Mouse (Mus musculus) C2C12 (cell line): Measurements from ENCODE around the gene Rpp38. TPM values are rescaled to one million over a fixed set of nuclear protein-coding genes. Genes with fewer than 3 reads are reported as not detected.

Experiments used
- H3K27me3 ChIP-seq: one replicate; pipeline ENCODE4 v1.6.1; 2011; ENCODE audit not compliant: control insufficient read depth, insufficient read depth, insufficient read length
- H3K36me3 ChIP-seq: one replicate; pipeline ENCODE4 v1.6.1; 2011; ENCODE audit not compliant: control insufficient read depth, insufficient read depth
- H3K4me3 ChIP-seq: one replicate; pipeline ENCODE4 v1.5.1; 2011; ENCODE audit warnings: mild to moderate bottlenecking, control low read depth; ENCODE audit not compliant: poor library complexity, insufficient read depth, severe bottlenecking
- H3K79me2 ChIP-seq: one replicate; pipeline ENCODE4 v1.6.1; 2011; ENCODE audit not compliant: control insufficient read depth, insufficient read depth
- H3K79me3 ChIP-seq: one replicate; pipeline ENCODE4 v1.6.1; 2011; ENCODE audit warnings: low read depth, control low read depth
- H3ac ChIP-seq: one replicate; pipeline ENCODE3; 2011; ENCODE audit warnings: low read depth; ENCODE audit not compliant: control insufficient read depth, insufficient read length
- CEBPB ChIP-seq: IDR thresholded peaks from one replicate; pipeline ENCODE4 v1.6.1; 2011; ENCODE audit warnings: low read depth, mild to moderate bottlenecking, control low read depth, moderate library complexity
- CTCF ChIP-seq: IDR thresholded peaks from one replicate; pipeline ENCODE4 v1.5.1; 2011; ENCODE audit not compliant: control insufficient read depth, insufficient read depth, insufficient read length
- FOSL1 ChIP-seq: IDR thresholded peaks from one replicate; pipeline ENCODE4 v1.8.0; 2011; ENCODE audit warnings: mild to moderate bottlenecking, low read length; ENCODE audit not compliant: poor library complexity, insufficient read depth, severe bottlenecking
- MAX ChIP-seq: IDR thresholded peaks from one replicate; pipeline ENCODE4 v1.6.1; 2011; ENCODE audit warnings: mild to moderate bottlenecking, control low read depth
- MYOD1 ChIP-seq: IDR thresholded peaks from one replicate; pipeline ENCODE4 v1.6.1; 2011; ENCODE audit warnings: low read depth; ENCODE audit not compliant: control insufficient read depth, insufficient read length
- MYOG ChIP-seq: IDR thresholded peaks from one replicate; pipeline ENCODE4 v1.6.1; 2011; ENCODE audit not compliant: control insufficient read depth, insufficient read length; ENCODE audit errors: extremely low read depth
- USF1 ChIP-seq: IDR thresholded peaks from one replicate; pipeline ENCODE4 v1.6.1; 2011; ENCODE audit warnings: low read depth, mild to moderate bottlenecking, control low read depth, moderate library complexity
- polyA plus RNA-seq: library from polyadenylated mRNA; unstranded; fragments of >200 nt; fragmentation: generic; extraction: Trizol; gene quantifications from one replicate; pipeline ENCODE4 v1.2.1, GENCODE M21; 2012; ENCODE audit warnings: missing spikeins

Gene Rpp38
- polyA plus RNA-seq, 1 experiment: 9.8 TPM

DNA sequence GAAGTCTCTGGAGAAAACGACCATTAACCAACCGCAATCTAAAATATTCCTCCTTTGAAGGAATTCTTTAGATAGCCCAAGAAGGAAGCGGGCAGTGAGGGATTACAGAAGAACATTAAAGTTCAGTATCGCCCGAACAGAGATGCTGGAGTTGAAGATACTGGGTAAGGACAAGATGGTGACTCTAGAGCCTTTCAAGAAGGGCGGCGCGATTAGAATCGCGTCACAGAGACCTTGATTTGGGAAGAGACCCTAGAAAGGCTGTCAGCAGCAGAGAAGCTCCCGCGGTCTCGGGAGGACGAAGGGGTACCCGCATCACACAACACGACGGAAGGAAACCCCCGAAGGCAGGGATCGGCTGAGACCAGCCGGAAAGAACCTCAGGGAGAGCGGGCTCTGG lies 387 bp downstream of the Rpp38 start:
- peaks cover 5% of the 10 kb centered on the region for H3K27me3 ChIP-seq
- peak overlapping the region; percentile 58 for H3ac ChIP-seq
- H3K36me3 ChIP-seq: peaks cover 43% of the 10 kb centered on the region
- peaks cover 31% of the 10 kb centered on the region for H3K79me3 ChIP-seq
- TF ChIP-seq MYOD1: no peak
- no peak for TF ChIP-seq MAX
- no peak for TF ChIP-seq USF1
- TF ChIP-seq CEBPB: no peak
- no peak for TF ChIP-seq CTCF
- TF ChIP-seq MYOG: no peak
- H3K79me2 ChIP-seq: peaks cover 46% of the 10 kb centered on the region
- peak overlapping the region; percentile 61 for H3K4me3 ChIP-seq

GRCm38 (mm10) chr2:3331071-3331703 lies 1.3 kb downstream of the Rpp38 start:
- H3K79me2 ChIP-seq: peaks cover 46% of the 10 kb centered on the region
- no peak for TF ChIP-seq CEBPB
- TF ChIP-seq MYOD1: peak; percentile 38
- peaks cover 52% of the 10 kb centered on the region for H3K36me3 ChIP-seq
- H3K4me3 ChIP-seq: peak overlapping the region; percentile 61
- peaks cover 4% of the 10 kb centered on the region for H3K27me3 ChIP-seq
- peak overlapping the region; percentile 24 for H3ac ChIP-seq
- H3K79me3 ChIP-seq: peaks cover 31% of the 10 kb centered on the region

DNA sequence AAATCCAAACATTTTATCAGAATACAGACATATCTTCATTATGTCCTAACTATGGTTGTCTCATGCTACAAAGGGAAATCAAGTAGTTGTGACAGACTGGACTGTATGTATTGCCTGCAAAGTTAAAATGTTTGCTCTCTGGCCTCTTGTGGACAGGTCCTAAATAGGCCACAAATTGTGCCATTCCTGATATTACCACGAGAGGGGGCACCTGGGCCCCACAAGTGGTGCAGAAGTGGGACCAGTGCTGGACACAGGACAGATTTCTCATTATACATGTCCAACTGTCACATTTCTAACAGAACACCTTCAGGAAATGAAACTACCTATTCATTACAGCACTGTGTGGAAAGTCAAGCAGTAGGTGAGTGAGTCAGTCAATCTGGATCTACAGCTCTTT lies 5.1 kb downstream of the Rpp38 start:
- peaks cover 53% of the 10 kb centered on the region for H3K79me2 ChIP-seq
- H3K27me3 ChIP-seq: no peaks in the 10 kb centered on the region
- peaks cover 89% of the 10 kb centered on the region for H3K36me3 ChIP-seq
- TF ChIP-seq MAX (no peak), CTCF (peak; percentile 25)
- H3K4me3 ChIP-seq: no peak overlapping the region
- peaks cover 31% of the 10 kb centered on the region for H3K79me3 ChIP-seq
- H3ac ChIP-seq: no peak overlapping the region

DNA sequence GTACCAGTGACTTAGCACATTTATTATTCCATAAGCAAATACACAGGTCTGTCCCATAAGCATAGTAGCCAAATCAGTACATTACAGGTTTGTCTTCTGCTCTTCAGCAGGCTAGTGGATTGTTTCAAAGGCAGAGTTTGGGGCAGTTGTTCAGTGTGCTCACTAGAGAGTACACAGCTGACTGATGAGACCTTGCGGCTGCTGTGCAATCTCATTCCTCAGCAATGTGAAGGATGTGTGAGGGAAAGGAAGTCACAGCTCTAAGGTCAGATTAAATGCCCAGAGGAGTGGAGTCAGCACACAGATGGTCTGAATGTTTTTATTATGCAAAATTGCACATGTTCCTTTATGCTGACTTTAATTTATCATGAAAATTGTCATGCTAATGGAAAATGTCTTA lies 5.9 kb downstream of the Rpp38 start:
- Histone ChIP-seq H3K79me2 (peaks cover 49% of the 10 kb centered on the region), H3K27me3 (no peaks in the 10 kb centered on the region), H3ac (no peak overlapping the region), H3K36me3 (peaks cover 95% of the 10 kb centered on the region), H3K4me3 (no peak overlapping the region), H3K79me3 (peaks cover 26% of the 10 kb centered on the region)
- TF ChIP-seq MYOD1: no peak
- TF ChIP-seq CEBPB: no peak
- no peak for TF ChIP-seq FOSL1
- no peak for TF ChIP-seq MAX
- TF ChIP-seq USF1: no peak
- no peak for TF ChIP-seq CTCF
- TF ChIP-seq MYOG: no peak

GRCm38 (mm10) chr2:3324381-3325130 lies 7.9 kb downstream of the Rpp38 start:
- no peak overlapping the region for H3K4me3 ChIP-seq
- TF ChIP-seq CTCF (no peak), FOSL1 (no peak), MAX (no peak), MYOD1 (no peak), USF1 (no peak), MYOG (no peak), CEBPB (no peak)
- peaks cover 96% of the 10 kb centered on the region for H3K36me3 ChIP-seq
- no peak overlapping the region for H3ac ChIP-seq
- H3K27me3 ChIP-seq: no peaks in the 10 kb centered on the region
- H3K79me2 ChIP-seq: peaks cover 29% of the 10 kb centered on the region
- H3K79me3 ChIP-seq: peaks cover 7% of the 10 kb centered on the region

DNA sequence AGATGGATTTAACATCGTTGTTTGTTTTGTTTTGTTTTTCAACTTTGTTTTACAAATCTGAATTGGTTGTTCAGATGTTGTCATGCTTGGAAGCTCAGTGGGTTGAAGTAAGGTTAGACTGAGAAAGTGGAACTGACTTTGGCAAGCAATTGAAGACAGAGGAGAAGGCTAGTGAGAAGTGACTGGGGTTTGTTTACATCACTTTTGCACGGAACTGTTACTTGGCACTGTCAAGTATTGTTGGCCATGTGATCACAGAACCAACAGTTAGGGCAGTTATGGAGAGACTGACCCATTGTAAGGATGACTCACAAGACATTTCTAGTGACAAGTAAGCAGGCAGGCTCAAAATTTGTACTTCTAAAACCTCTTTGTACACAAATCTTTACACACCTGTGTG lies 9.3 kb downstream of the Rpp38 start:
- H3K79me3 ChIP-seq: no peaks in the 10 kb centered on the region
- H3ac ChIP-seq: no peak overlapping the region
- peaks cover 96% of the 10 kb centered on the region for H3K36me3 ChIP-seq
- H3K27me3 ChIP-seq: no peaks in the 10 kb centered on the region
- no peak overlapping the region for H3K4me3 ChIP-seq
- peaks cover 15% of the 10 kb centered on the region for H3K79me2 ChIP-seq
- TF ChIP-seq MAX: no peak
- TF ChIP-seq CTCF: no peak
- peak; percentile 31 for TF ChIP-seq USF1
